Mouse (Mus musculus): ENCODE data around the gene Srgap2. TPM values are rescaled to one million over a fixed set of nuclear protein-coding genes. Genes with fewer than 3 reads are reported as not detected.

The Srgap2 gene
- total and polyA plus RNA-seq, 2 experiments: 6.6 to 7.4 TPM

DNA sequence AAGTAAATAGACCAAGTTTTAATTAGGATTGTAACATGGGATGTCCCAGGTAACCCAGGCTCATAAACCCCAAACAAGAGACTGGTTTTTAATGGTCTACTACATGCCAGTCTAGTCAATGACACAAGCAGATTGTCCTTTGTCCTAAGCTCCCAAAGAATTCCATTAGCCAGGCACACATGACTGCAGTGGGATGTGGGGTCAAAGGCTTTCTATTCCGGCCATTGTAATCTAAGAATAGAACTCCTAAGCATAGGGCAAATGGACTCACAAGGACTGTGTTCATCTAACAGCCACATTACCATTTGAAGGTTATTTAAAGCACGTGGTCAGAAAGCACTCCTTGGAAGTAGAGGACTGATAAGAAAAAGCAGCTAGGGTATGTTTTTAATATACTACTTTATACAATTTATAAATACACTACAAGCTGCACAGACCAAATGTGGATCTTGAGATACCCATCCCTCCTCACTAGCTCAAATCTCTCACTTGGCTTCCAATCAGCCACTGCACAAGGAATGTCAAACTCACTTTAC, 48.3 kb downstream of the Srgap2 start:
- TF ChIP-seq CTCF (IDR thresholded peaks at IDR 0.05; ENCODE audit: low read depth, low read length): no peak
- no peak for TF ChIP-seq POLR2A (IDR thresholded peaks at IDR 0.05; ENCODE audit: extremely low read depth, insufficient read depth, low read length)
- no peak overlapping the region for H3K4me3 ChIP-seq (ENCODE audit: insufficient read depth, low read depth, low read length)
- no peaks in the 10 kb centered on the region for H3K27me3 ChIP-seq (ENCODE audit: control insufficient read depth, insufficient read depth, low read length)
- peak; percentile 74 for DNase-seq (ENCODE audit: extremely low read depth, low read depth, low spot score)
- H3K36me3 ChIP-seq (ENCODE audit: control insufficient read depth, insufficient read depth, low read length): no peaks in the 10 kb centered on the region
- H3K4me1 ChIP-seq (ENCODE audit: control insufficient read depth, insufficient read depth, low read length): peaks cover 12% of the 10 kb centered on the region; the same call in 1 of the 2 replicates
- no peak overlapping the region for H3K27ac ChIP-seq (replicated peaks; ENCODE audit: insufficient read depth, low read depth, low read length)
- peaks cover 6% of the 10 kb centered on the region; the same call in 1 of the 2 replicates for H3K79me2 ChIP-seq (ENCODE audit: control insufficient read depth, insufficient read depth, low read length)
- no peak overlapping the region for H3K9ac ChIP-seq (ENCODE audit: low read depth, low read length)
- WGBS: 43% methylated on average over 2 of the region's 2 CpGs

DNA sequence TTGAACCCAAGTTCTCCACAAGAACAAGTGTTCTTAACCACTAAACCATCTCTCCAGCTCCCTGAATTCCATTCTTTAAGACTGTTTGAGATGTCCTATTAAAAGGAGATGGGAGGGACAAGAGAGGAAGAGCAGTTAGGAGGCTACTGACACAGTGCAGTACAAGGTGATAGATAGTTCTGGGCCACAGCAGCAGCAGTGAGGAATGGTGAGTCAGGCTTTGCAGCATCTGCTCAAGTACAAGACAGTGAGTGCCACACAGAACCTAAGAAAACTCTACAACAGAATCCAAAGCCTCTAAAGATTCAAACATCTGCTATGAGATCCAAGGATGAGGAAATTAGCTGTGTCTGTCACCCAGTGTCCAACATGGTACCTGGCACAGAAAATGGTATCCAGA, 51.8 kb downstream of the Srgap2 start:
- no peak for DNase-seq (ENCODE audit: extremely low read depth, low read depth, low spot score)
- no peaks in the 10 kb centered on the region for H3K36me3 ChIP-seq (ENCODE audit: control insufficient read depth, insufficient read depth, low read length)
- TF ChIP-seq CTCF (IDR thresholded peaks at IDR 0.05; ENCODE audit: low read depth, low read length) (no peak), POLR2A (IDR thresholded peaks at IDR 0.05; ENCODE audit: extremely low read depth, insufficient read depth, low read length) (no peak)
- no peak overlapping the region for H3K4me3 ChIP-seq (ENCODE audit: insufficient read depth, low read depth, low read length)
- H3K4me1 ChIP-seq (ENCODE audit: control insufficient read depth, insufficient read depth, low read length): peaks cover 16% of the 10 kb centered on the region; the same call in 1 of the 2 replicates
- no peak overlapping the region for H3K9ac ChIP-seq (ENCODE audit: low read depth, low read length)
- peaks cover 7% of the 10 kb centered on the region; the same call in 1 of the 2 replicates for H3K79me2 ChIP-seq (ENCODE audit: control insufficient read depth, insufficient read depth, low read length)
- no peaks in the 10 kb centered on the region for H3K27me3 ChIP-seq (ENCODE audit: control insufficient read depth, insufficient read depth, low read length)
- H3K27ac ChIP-seq (replicated peaks; ENCODE audit: insufficient read depth, low read depth, low read length): no peak overlapping the region

DNA sequence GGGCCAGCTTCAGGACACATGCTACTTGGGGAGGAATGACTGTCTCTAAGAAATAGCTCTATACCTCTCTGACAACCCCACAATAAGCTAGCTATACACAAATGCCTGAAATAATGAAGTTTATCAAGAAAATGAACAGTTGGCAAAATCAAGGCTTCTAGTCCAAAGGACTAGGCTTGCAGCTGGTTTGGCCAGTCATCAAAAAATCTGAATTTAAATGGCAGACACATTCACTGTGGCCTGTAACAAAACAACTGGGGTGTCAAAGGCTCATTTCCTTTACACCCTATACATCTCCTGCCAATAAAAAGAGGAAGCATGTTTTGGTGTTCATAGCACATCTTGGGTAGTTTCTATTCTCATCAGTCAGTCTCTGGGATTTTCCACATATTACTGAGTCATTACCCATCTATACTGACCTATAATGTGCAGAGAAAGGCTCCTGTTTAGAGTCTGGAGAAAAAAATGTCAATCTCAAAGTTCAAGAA, 53.5 kb downstream of the Srgap2 start:
- TF ChIP-seq POLR2A (IDR thresholded peaks at IDR 0.05; ENCODE audit: extremely low read depth, insufficient read depth, low read length) (no peak), CTCF (IDR thresholded peaks at IDR 0.05; ENCODE audit: low read depth, low read length) (no peak)
- no peak for DNase-seq (ENCODE audit: extremely low read depth, low read depth, low spot score)

DNA sequence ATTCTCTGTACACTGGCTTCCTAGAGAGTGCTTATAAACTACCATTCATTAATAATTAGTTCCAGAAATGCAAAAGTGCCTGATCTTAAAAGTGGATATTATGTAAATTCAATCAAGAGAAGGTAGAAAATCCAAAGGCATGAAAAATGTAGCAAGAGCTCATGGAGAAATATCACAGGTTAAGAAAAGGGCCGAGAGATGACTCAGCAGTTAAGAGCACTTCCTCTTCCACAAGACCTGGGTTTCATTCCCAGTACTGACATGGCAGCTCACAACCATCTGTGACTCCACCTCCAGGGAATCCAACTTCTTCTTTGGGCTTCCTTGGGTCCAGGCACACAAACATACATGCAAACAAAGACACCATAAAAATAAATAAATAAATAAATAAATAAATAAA, 56.6 kb downstream of the Srgap2 start:
- no peaks in the 10 kb centered on the region for H3K36me3 ChIP-seq (ENCODE audit: control insufficient read depth, insufficient read depth, low read length)
- no peak overlapping the region for H3K27ac ChIP-seq (replicated peaks; ENCODE audit: insufficient read depth, low read depth, low read length)
- H3K79me2 ChIP-seq (ENCODE audit: control insufficient read depth, insufficient read depth, low read length): peaks cover 12% of the 10 kb centered on the region; the same call in 1 of the 2 replicates
- 93% methylated on average over 1 of the region's 1 CpGs for WGBS
- DNase-seq (ENCODE audit: extremely low read depth, low read depth, low spot score): no peak
- H3K4me3 ChIP-seq (ENCODE audit: insufficient read depth, low read depth, low read length): no peak overlapping the region
- peaks cover 10% of the 10 kb centered on the region; the same call in 1 of the 2 replicates for H3K4me1 ChIP-seq (ENCODE audit: control insufficient read depth, insufficient read depth, low read length)
- TF ChIP-seq CTCF (IDR thresholded peaks at IDR 0.05; ENCODE audit: low read depth, low read length) (no peak), POLR2A (IDR thresholded peaks at IDR 0.05; ENCODE audit: extremely low read depth, insufficient read depth, low read length) (no peak)
- H3K27me3 ChIP-seq (ENCODE audit: control insufficient read depth, insufficient read depth, low read length): no peaks in the 10 kb centered on the region
- H3K9ac ChIP-seq (ENCODE audit: low read depth, low read length): no peak overlapping the region

More for the DNA sequence above, 53.5 kb downstream of the Srgap2 start:
- Histone ChIP-seq H3K4me3 (ENCODE audit: insufficient read depth, low read depth, low read length) (no peak overlapping the region), H3K4me1 (ENCODE audit: control insufficient read depth, insufficient read depth, low read length) (peaks cover 15% of the 10 kb centered on the region; the same call in 1 of the 2 replicates), H3K79me2 (ENCODE audit: control insufficient read depth, insufficient read depth, low read length) (peaks cover 15% of the 10 kb centered on the region; the same call in 1 of the 2 replicates), H3K27ac (replicated peaks; ENCODE audit: insufficient read depth, low read depth, low read length) (no peak overlapping the region), H3K9ac (ENCODE audit: low read depth, low read length) (no peak overlapping the region), H3K27me3 (ENCODE audit: control insufficient read depth, insufficient read depth, low read length) (no peaks in the 10 kb centered on the region), H3K36me3 (ENCODE audit: control insufficient read depth, insufficient read depth, low read length) (no peaks in the 10 kb centered on the region)

DNA sequence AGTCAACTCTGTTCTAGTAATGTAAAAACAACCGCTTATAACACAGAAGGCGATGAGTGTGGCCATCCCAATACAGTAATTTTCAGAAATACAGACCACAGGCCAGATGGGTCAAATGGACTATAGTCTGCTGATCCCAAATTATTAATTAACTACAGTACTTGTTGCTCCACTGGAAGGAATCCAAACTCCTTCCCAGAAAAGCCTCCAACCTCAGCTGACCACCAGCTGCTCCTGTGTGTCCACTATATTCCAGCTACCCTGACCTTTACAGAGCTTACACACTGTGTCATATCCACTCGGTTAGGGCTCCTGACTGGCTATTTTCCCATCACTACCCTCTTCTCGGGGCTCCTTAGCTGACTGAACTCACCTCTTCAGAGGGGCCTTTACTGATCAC, 61.3 kb downstream of the Srgap2 start:
- Histone ChIP-seq H3K9ac (ENCODE audit: low read depth, low read length) (no peak overlapping the region), H3K27ac (replicated peaks; ENCODE audit: insufficient read depth, low read depth, low read length) (0 out of 2 replicates have a peak overlapping the region, but pooled peaks have one; percentile 31), H3K27me3 (ENCODE audit: control insufficient read depth, insufficient read depth, low read length) (no peaks in the 10 kb centered on the region), H3K79me2 (ENCODE audit: control insufficient read depth, insufficient read depth, low read length) (peaks cover 18% of the 10 kb centered on the region; the same call in 1 of the 2 replicates), H3K4me3 (ENCODE audit: insufficient read depth, low read depth, low read length) (no peak overlapping the region), H3K4me1 (ENCODE audit: control insufficient read depth, insufficient read depth, low read length) (peaks cover 9% of the 10 kb centered on the region), H3K36me3 (ENCODE audit: control insufficient read depth, insufficient read depth, low read length) (no peaks in the 10 kb centered on the region)
- no peak for TF ChIP-seq POLR2A (IDR thresholded peaks at IDR 0.05; ENCODE audit: extremely low read depth, insufficient read depth, low read length)
- TF ChIP-seq CTCF (IDR thresholded peaks at IDR 0.05; ENCODE audit: low read depth, low read length): no peak
- DNase-seq (ENCODE audit: extremely low read depth, low read depth, low spot score): peak; percentile 82
- 21% methylated on average over 4 of the region's 4 CpGs for WGBS

DNA sequence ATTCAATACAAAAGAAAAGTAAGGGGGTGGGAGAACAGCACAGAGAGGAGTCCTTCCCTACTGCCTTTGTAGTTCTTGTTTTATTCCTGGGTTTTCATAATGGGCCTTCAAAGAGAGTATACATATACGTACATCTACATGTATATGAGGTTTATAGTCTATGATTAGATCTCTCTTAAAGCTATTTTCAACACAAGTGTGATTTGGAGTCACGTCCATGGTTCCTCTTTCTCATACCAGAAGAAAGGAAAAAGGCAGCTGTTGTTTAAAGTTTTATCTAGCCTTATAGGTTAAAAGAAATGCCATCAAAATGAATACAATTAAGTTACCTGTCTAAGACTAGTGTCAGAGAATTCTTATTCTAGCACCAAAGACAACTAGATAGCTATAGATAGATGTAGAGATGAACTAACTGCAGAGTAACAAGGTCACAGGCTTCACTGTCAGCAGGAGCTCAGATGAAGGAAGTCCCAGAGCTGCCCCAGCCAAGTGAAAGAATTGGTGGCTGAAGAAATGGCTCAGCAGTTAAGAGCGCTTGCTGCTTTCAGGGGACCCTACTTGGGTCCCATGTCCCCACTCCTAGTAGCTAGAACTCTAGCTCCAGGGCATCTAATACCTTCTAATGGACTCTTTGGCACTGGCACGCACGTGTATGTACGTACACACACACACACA, 63.1 kb downstream of the Srgap2 start:
- Histone ChIP-seq H3K4me3 (ENCODE audit: insufficient read depth, low read depth, low read length) (no peak overlapping the region), H3K4me1 (ENCODE audit: control insufficient read depth, insufficient read depth, low read length) (peaks cover 10% of the 10 kb centered on the region), H3K9ac (ENCODE audit: low read depth, low read length) (no peak overlapping the region), H3K27me3 (ENCODE audit: control insufficient read depth, insufficient read depth, low read length) (no peaks in the 10 kb centered on the region), H3K36me3 (ENCODE audit: control insufficient read depth, insufficient read depth, low read length) (no peaks in the 10 kb centered on the region), H3K27ac (replicated peaks; ENCODE audit: insufficient read depth, low read depth, low read length) (no peak overlapping the region), H3K79me2 (ENCODE audit: control insufficient read depth, insufficient read depth, low read length) (peaks cover 10% of the 10 kb centered on the region; the same call in 1 of the 2 replicates)
- DNase-seq (ENCODE audit: extremely low read depth, low read depth, low spot score): no peak
- WGBS: 90% methylated on average over 6 of the region's 6 CpGs
- TF ChIP-seq POLR2A (IDR thresholded peaks at IDR 0.05; ENCODE audit: extremely low read depth, insufficient read depth, low read length) (no peak), CTCF (IDR thresholded peaks at IDR 0.05; ENCODE audit: low read depth, low read length) (no peak)
